Mouse (Mus musculus) urinary bladder, adult 18-20 months (tissue): ENCODE measurements around the gene Apc2.
"Not testable (repeated sequence)": the region's sequence is repeated elsewhere in the genome, so short reads cannot be mapped to it uniquely, and the experiment has no call there.

Experiments used
- DNase-seq, 2 experiments: peaks; one replicate each; pipeline ENCODE4 v3.0.0; 2022; ENCODE audit warnings: low spot score in 2 of 2, mixed read lengths in 2 of 2

Apc2 gene

GRCm38 (mm10) chr10:80343425-80343895 is 47.7 kb downstream of the Apc2 start:
- no peak for DNase-seq

DNA sequence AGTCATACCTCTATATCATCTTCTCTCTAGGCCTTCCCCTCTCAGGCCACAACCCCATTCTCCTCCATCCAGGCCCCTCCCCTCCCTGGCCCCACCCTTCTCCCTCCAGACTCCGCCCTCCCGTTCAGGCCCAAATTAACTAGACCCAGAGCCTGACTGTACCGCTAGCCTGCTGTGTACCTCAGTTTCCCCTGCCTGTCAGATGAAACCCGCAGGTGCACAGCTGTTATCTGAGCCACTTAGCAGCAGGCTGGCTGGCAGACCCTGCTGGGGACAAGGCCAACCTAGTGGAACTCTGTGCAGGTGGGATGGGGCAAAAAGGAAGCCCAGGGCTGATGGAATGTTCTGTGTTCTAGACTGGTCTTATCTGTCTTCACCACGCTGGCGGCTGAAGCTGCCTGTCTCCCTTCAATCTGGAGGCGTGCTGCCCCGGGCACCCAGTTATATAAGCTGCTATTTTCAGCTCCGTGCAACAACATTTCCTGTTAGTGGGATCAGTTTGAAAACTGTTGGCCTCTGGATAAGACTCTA is 48.4 kb downstream of the Apc2 start:
- DNase-seq = peak in 1 of 2 experiments; percentile 43

GRCm38 (mm10) chr10:80345122-80345521 is 49.3 kb downstream of the Apc2 start:
- DNase-seq = peak in 1 of 2 experiments; percentile 68

DNA sequence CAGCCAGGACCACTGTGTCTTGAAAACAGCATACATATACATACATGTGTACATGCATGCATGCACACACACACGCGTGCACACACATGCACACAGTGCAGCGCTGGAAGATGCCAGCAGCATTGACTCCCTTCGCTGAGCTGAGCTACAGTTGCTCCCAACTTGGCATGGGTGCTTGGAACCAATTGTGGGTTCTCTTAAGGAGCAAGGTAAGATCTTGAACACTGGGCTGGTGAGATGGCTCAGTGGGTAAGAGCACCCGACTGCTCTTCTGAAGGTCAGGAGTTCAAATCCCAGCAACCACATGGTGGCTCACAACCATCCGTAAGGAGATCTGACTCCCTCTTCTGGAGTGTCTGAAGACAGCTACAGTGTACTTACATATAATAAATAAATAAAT is 50.2 kb downstream of the Apc2 start:
- DNase-seq = not testable (repeated sequence)

DNA sequence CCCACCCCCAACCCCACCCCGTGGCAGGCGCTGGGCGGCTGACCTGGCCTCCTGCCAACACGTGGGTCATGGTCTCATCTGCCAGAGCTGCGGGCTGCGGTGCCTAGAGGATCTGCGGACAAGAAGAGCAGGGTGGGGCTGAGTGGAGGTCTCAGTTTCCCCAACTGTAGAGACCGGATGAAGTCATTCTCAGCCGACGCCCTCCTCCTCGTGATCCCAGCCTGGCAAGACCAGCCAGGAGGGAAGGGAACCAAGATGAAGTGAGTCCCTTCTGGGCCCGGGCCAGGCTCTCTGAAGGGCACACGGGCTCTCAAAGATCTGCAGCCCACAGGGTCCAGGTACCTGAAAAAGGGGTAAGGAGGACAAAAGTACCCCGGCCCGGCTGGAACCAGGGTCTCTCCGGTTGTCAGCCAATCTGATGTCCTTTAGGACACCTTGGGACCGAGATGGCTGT is 51.8 kb downstream of the Apc2 start:
- DNase-seq = no peak

- DNase-seq = peak in 1 of 2 experiments; percentile 56
Observed at GRCm38 (mm10) chr10:80348244-80348781, 52.5 kb downstream of the Apc2 start, which contains the start of gene Adamtsl5. TSS of gene Adamtsl5 (minus strand) at chr10:80348412.

- DNase-seq = no peak
Observed at GRCm38 (mm10) chr10:80348981-80349380, 53.2 kb downstream of the Apc2 start.

DNA sequence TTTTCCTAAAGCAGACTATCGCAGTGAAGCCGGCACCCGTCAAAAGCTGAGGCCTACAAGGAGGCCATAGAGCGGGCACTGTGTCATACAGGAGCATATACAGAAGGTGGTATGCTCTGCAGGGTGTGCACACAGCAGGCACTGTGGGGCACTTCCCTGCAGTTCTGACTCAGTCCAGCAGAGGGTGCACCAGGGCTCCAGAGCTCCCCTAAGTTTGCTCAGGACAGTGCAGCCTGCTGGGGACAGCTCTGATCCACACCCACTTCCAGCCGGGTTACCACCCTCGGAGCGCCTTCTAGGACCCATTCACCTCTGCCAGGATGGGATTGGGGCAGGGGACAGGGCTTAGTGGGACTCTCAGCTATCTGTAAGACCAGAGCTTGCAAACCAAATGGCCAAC is 54.5 kb downstream of the Apc2 start:
- peak; percentile 69 to 93 for DNase-seq

DNA sequence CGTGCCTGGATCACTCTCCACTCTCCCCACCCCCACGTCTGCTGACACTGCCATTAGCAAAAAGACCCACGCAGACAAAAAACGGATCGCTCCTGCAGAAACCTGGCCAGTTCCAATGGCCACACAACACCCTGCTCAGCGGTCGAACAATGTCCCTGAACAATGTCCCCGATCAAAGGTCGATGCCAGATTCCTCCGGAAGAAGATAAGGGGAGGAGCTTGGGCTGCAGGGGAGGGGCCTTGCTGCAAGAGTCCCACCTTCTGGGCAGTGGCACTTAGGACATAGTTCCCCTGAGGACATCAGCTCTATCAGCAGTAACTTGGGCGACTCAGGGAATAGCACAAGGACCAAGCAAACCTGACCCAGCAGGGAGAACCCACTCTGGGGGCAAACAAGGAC is 56.1 kb downstream of the Apc2 start:
- no peak for DNase-seq

- no peak for DNase-seq
Observed at GRCm38 (mm10) chr10:80352727-80353126, 57.0 kb downstream of the Apc2 start.

GRCm38 (mm10) chr10:80355431-80355830 is 59.7 kb downstream of the Apc2 start:
- no peak for DNase-seq

DNA sequence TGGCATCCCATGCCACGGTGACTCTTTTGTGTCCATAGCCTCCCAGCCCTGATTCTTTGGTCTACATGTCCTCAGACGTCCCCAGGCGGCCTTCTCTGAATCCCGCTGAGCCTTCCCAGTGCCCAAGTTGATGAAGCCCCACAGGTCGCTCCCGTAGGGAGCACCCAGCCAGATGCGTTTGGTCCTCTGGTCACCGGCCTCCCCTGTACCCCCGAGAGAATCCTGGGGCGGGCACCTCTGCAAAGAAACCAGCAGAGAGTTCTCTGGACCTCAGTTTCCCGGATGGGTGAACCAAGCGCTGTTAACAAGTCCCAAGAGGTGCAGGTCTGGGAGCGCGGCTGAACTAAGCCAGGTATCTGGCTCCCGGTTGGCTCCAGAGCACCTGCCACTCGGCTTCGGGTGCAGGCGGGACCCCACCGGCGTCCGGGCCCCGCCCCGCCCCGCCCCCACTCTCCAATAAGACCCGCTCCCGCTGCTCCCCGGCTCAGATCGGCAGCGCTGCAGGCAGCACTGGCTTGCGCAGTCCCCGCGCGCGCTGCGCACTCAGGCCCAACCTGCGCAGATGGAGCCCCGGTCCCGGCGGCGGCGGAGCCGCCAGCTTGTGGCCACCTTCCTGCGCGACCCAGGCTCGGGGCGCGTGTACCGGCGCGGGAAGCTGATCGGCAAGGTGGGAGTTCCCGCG is 60.4 kb downstream of the Apc2 start, which contains the start of gene Plk5:
Gene Plk5, plus strand, starts transcription at position 459 of the 682 bp plus-strand sequence.
- DNase-seq = no peak

DNA sequence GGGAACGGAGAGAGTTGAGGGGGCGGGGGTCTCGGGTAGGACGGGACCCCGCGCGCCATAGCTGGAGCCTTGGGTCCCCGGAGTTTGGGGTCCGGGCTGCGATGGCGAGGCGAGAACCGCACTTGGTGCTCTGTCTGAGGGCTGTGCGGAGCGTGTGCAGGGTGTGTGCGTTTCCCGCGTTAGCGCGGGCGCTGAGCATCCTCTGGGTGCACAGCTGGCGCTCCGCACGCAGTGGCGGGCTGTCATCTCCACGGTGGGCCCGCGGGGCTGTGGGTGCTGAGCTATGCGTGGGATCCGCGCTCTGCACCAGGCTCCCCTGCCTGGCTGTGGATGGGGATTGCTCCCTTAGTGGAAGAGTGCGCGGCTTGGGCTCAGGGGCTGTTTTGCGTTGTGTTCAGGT is 61.0 kb downstream of the Apc2 start:
- no peak for DNase-seq

DNA sequence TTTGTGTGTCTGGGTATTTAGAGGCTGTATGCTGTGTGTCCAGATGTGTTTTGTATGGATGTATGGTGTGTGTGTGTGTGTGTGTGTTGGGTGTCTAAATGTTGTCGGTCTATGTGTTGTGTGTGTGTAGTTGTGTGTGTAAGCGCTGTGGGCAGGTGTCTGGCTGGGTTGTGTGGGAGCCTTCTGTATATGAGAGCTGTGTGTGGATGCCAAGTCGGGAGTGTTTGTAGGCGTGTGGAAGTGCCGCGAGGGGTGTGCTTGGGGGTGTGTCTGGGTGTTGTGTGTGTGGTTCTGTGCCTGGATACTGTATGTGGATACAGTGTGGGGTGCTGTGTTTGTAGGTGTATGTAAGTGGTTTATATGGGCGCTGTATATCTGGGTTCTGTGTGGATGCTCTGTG is 61.6 kb downstream of the Apc2 start:
- DNase-seq = no peak

- peak in 1 of 2 experiments; percentile 61 for DNase-seq
Observed at GRCm38 (mm10) chr10:80357994-80358639, 62.3 kb downstream of the Apc2 start.

GRCm38 (mm10) chr10:80363734-80364133 is 68.0 kb downstream of the Apc2 start:
- DNase-seq = no peak

DNA sequence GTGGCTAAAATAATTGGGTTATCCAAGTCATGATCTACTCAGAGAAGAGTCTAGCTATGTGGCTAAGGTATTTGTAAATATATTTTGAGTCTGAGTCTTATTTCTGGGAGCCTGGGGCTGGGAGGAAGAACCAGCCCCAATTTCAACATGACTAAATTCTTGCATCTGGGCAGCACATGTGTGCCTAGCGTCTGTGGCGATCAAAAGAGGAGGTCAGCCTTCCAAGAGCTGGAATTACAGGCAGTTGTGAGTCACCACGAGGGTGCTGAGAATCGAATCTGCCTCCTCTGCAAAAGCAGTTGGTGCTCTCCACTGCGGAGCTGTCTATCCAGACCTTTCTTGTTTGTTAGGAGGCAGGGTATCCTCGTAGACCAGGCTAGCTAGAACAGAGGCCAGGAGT is 70.0 kb downstream of the Apc2 start:
- DNase-seq = no peak
